Mouse (Mus musculus) layer of hippocampus, adult 18-20 months (tissue): Measurements from ENCODE around the gene Ankrd65. TPM values are rescaled to one million over a fixed set of nuclear protein-coding genes. Genes with fewer than 3 reads are reported as not detected.

Experiments used
- DNase-seq, 2 experiments: peaks; one replicate each; pipeline ENCODE4 v3.0.0; 2022; ENCODE audit warnings: low spot score in 2 of 2
- total RNA-seq, 2 experiments: library from RNA; stranded (reverse); gene quantifications; 2 replicates each; pipeline ENCODE4 v1.2.3; 2021

Ankrd65 gene
- total RNA-seq, 2 experiments from 2014 or later, result not detected

DNA sequence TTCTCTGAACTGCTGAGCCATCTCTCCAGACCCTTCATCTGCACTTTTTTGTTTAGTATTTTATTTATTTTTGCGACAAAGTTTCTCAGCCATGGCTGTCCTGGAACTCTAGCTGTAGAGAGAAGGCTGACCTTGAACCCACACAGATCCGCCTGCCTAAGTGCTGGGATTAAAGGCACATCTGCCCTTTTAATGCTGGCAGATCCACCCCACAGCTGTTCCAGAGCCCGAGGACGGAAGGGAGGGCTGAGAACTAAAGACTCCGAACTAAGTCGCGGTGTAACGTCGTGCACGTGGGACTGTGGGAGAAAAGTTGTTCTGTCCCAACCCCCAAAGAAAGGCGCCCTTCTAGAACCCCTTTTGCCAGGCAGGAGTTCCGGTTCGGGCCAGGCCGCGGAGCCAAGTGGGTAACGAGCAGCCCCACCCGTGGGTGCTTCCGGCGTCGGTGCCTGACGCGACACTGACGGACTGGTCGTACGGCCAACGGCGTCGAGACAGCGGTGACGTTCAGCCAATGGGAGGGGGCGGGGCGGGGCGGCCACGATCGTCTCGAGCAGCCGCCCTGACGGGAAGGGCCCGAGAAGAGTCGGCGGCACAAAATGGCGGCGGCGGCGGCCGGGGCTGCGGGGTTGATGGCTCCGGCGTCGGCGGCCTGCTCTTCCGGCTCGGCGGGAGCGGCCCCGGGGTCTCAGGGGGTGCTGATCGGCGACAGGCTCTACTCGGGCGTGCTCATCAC lies 21.9 kb downstream of the Ankrd65 start, which contains the start of gene Ccnl2:
TSS of gene Ccnl2 (plus strand) at position 561 of the 736 bp plus-strand sequence.
- DNase-seq, result peak; percentile 90 to 96

DNA sequence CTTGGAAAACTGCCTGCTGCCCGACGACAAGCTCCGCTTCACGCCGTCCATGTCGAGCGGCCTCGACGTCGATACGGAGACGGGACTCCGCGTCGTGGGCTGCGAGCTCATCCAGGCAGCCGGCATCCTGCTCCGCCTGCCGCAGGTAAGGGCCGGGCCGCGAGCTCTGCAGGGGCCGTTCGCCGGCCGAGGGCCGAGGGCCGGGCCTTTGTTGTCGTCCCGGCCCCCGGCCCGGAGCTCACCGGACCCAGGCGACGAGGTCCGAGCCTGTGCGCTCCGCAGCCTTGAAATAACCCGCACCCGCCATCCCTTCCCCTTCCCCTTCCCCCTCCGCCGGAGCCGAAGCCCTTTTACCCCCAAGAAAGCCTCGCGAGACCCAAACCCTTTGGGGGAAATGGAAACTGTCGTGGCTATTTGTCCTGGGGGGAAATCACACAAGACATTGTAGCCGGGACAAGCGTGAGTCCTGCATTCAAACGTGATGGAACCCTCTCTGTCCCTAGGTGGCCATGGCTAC lies 22.5 kb downstream of the Ankrd65 start:
- no peak for DNase-seq

DNA sequence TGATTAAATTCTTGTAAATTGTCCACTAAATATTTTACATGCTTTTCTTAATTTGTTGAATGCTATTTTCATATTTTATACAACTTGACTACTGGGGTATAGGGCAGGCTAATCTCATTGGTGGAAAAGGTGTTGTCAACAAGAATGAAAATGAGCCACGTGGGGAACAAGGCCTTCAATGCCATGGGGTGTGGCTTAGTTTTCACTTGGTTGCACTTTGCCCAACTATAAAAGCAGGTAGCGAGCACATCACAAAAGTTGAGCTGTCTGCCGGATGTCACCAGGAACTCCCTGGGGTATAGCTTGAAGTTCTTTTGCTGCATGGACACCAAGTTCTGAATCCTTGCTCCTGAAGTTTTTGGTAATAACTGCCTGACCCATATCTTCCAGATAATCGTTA lies 27.3 kb downstream of the Ankrd65 start:
- no peak for DNase-seq

DNA sequence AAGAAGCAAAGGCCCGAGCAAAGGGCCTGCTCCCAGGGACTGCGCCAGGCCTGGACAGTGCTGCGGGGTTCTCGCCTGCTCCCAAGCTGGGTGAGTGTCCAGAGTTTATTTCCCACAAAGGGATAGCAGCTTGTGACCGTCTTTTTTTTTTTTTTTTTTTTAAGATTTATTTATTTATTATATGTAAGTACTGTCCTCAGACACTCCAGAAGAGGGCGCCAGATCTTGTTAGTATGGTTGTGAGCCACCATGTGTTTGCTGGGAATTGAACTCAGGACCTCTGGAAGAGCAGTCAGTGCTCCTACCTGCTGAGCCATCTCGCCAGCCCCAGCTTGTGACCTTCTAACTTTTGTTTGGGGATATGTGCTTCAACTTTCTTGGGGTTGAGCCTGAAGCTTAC lies 30.8 kb downstream of the Ankrd65 start:
- no peak for DNase-seq

DNA sequence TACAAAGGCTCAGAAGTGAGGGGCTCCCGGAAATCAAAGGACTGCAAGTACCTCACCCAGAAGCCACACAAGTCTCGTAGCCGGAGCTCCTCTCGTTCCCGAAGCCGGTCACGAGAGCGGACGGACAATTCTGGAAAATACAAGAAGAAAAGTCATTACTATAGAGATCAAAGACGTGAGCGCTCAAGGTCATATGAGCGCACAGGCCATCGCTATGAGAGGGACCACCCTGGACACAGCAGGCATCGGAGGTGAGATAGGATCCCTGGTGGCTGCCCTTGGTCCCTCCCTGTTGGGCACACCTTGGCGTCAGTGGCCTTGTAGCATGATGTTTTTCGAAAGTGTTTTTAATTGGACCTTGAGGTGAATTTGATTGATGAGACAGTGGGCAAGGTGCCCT lies 33.2 kb downstream of the Ankrd65 start:
- no peak for DNase-seq

DNA sequence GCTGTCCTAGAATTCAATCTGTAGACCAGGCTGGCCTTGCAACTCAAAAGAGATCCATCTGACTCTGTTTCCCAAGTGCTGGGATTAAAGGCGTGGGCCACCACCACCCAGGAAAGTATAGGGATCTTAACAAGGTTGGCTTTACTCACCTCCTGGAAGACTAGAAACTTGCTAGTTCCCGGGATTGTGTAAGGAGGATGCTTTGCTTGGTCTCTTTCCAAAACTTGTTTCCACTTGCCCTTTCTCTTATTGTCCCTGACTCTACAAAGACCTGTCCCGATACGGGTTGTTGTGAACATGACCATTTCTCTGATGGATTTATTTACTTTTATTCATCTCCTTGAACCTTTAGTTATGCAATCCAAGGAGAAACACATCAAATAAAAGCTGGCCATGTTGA lies 39.6 kb downstream of the Ankrd65 start:
- DNase-seq, result no peak

DNA sequence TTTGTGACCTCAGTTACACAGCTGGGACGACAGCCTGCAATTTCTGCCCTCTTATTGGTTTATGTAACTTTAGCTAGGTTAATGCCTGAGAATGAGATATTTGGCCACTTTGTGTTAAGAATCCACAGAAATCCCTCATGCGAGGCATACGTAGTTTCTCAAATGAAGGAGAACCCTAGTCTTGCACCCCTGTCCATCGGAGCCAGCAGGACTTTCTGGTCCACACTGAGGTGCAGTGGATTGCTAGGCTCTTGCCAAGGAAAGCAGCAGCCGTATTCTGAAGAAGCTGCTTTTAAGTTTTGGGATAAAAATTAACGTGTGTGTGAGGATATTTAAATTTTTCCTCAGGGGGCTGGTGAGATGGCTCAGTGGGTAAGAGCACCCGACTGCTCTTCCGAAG lies 40.4 kb downstream of the Ankrd65 start:
- no peak for DNase-seq

DNA sequence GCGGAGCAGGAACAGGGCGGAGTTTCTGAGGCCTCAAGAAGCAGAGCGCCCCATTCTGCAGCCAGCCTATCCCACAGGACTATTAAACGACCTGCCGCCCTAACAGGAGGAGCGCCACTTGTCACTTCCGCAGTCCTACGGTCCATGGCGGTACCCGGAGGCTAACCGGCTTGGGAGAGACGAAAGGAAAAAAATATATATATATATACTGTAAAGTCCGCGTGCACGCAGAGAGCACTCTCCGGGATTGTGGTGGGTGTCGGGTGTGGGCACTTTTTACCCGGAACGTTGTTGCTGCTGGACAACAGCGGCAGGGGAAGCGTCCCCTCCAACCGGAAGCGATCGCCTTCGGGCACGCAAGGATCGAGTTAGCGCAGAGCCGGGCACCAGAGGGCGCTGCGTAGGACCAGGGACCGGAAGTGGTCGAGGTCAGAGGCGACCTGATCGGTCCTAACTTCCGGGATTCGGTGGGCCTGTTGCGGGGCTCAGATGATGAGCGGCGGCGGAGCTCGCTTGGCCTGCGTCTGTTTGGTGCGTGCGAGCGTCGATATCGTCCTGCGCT lies 41.0 kb downstream of the Ankrd65 start, which contains the start of gene Aurkaip1:
TSS of gene Aurkaip1 (plus strand) at position 68 of the 562 bp plus-strand sequence.
- peak; percentile 93 to 96 for DNase-seq

DNA sequence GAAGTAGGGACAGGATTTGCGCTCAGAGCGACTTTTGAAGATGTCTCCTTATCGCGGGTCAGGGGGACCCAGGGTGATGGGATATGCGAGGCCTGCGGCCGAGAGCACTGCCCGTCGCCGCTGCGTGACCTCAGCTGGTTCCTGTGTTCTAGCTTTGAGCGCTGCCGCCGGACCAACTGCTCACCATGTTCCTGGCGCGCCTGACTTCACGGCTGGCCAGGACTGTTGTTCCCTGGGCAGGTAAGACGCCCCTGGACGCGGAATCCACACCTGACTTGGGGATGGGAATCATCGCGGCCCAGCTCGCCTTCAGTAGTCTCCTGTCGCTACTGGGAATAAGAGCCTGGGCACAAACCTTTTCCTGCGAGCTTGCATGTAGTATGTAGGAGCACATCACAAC lies 41.6 kb downstream of the Ankrd65 start:
- no peak for DNase-seq

DNA sequence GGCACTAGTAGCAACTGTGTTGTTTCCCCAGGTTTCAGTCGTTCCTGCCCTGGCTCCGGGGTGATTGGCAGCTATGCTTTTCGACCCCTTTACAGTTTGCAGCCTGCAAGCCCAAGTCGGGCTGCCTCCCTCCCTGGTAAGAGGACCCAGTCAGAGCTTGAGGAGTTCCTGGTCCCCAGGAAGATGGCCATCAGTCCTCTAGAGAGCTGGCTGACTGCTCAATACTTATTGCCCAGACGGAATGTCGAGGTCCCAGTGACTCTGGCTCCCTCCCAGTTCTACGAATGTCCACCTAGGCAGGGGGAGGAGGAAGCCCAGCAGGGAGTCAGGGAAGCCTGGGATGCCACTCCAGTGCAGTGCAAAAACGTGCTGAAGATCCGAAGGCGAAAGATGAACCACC lies 42.1 kb downstream of the Ankrd65 start:
- no peak for DNase-seq

DNA sequence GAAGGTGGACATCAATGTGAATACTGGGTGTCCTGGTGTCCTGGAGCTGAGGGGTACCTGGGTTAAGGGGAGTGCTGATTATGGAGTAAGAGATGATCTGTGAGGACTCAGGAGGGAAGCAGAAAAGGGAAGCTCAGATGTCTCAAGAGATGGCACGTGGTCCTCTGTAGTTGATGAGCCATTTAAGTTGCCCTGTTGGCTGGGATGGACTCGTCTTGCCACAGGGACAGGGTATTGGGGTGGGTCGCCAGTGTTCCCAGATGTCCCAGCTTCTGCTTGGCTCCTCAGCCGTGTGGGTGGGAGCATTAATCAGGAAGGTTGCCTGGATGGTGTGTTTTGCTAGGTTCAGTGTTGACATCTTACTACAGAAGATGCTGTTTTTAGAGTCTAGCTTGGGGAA lies 43.0 kb downstream of the Ankrd65 start:
- no peak for DNase-seq

DNA sequence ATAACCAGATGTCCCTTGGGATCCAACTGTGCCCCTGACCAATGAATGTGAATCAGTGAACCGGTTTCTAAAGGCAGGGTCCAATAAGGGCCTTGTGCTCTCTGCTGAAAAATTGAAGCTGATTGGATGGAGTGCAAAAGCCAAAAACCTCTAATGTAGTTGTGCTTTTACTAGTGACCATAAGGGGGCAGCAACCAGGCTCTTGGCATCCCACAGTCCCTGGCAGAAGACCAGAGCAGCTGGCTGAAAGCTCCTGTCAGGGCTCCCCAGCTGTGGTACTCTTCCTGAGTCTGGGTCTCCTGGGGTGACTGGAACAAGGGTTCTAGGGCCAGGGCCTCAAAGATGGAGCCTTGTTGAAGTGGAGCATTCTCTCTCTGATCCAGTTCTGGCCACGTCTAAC lies 43.6 kb downstream of the Ankrd65 start:
- DNase-seq, result peak; percentile 59 to 84

DNA sequence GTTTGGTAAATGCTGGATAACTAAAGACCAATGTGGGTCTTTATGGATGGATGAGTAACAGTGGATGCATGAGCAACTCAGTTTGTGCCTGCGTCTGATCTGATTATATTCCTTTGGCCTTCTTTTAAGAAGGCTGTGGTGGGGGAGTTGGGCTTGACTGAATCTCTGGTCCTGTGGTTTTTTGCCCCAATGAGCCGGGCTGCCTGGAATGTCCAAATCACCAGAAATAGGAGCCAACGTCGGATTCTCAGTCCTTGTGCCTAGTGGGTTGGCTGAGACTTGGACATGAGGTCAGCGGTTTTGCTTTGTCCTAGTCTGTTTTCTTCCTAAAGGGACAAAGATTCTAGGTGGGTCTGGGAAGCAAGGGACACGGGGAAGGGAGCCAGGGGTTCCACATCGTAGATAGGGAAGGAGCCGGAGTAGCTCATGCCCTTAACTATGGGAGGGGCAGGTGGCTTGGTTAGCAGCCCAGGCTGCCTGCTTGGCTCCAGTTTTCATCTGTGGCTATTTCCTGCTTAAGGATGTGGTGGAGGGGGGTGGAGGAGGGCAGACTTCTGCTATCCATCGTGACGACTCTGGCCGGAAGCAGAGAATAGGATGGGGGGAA lies 47.3 kb downstream of the Ankrd65 start:
- no peak for DNase-seq

DNA sequence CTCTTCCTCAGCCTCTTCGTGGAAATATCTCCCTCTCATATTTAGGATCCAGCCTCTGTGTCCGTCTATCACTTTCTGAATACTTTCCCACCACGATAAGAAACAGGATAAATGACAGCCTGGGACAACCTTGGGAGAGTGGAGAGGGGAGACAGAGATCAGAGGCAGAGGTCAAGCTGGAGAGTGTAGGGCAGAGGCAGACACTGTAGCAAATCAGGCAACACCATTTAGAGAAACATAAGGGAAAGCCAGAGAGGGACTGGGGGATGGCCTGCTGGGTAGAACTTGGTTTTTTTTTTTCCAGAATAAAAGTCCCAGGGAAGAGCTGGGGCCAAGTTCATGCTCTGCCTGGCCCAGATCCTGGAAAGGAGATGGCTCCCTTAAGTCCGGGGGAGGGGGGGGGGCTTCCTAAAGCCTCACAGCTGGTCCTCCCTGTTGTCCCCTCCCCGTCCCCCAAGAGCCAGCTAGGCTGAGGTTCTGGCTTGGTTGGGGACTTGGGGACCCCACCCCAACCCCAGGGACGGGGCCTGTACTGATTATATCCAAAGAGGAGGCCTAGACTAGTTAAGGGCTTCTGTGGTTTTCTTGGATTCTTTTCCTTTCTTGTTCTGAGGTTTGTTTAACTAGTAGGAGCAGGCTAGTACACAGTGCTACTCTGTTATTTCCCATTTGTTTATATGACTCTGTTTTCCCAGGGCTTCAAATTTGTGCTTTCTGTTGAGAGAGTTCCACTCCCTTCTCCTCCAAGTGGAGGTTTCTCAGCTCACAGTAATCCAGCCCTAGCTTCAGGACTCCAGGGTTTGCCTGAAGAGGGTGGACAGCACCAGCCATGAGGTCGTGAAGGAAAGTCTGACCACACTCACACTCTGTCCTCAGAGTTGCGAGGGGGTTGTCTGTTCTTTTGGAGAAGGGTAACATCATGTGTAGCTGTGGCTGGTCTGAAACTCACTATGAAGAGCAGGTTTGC lies 48.2 kb downstream of the Ankrd65 start:
- DNase-seq, result no peak

DNA sequence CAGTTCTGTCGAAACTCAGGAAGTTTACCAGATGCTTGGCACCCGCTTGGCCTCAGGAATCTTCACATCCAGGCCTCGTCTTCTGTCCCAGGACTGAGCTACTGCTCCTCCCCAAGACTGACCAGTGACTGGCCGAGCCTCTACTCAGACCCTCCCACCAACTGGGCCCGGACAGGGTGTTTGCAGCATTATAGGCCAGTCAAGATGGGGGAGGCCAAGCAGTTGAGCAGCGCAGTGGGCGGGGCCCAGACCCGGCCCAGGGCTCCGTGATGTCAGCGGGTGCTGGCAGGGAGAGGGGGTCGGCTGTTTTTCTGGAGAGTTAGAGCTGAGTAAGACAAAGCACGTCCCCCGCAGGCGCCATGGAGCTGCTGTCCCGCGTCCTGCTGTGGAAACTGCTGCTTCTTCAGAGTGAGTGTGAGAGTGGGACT lies 49.3 kb downstream of the Ankrd65 start, which contains the start of gene Mxra8:
TSS of gene Mxra8 (plus strand) at position 198 of the 428 bp plus-strand sequence.
- DNase-seq, result no peak

DNA sequence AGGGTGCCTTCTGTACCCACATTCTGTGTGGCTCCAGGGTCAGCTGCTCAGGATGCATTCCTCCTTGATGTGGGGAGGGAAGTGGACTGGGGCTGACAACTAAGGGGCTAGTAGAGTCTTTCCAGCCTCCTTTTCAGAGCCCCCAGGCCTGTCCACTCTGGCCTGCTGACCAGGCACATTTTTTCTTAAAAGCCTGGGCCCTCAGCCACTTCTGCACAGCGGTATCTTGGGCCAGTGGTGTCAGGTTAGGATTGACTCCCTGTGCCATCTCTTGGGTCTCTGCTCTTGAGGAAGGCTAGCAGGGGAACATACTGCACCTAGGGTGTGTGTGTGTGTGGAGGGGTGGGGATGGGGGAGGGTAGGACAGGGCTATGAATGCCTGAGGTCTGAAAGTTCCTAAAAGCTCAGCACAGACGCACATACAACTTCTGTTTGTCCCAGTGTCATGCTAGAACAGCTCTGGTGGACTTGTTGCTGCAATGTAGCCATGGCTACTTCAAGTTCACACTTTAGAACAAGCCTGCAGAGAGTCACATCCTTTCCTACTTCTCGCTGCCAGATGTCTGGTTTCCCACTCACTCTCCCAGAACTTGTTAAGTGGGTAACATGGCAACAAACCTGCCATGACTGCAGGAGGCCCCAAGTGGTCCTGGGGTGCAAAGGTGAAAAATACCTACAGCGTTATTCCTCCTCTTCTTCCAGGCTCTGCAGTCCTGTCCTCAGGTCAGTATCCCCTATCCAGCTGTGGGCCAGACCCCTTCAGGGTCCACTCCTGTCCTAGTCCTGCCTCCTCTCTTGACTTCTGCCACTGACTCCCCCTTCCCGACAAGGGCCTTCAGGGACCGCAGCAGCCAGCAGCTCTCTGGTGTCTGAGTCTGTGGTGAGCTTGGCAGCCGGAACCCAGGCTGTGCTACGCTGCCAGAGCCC lies 50.1 kb downstream of the Ankrd65 start:
- no peak for DNase-seq

DNA sequence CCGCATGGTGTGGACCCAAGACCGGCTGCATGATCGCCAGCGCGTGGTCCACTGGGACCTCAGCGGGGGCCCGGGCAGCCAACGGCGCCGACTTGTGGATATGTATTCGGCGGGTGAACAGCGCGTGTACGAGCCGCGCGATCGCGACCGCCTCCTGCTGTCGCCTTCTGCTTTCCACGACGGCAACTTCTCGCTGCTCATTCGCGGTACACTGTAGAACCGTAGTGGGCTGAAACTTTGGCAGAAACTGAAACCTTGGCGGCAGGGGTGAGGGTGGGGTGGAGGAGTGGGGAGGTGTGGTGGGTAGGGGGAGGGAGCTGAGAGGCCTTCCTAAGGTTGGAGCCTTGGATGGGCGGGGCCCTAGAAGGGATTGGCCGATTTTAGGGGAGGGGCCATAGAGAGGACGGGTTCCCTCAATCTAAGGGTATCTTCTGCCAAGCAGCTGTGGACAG lies 50.8 kb downstream of the Ankrd65 start:
- no peak for DNase-seq

DNA sequence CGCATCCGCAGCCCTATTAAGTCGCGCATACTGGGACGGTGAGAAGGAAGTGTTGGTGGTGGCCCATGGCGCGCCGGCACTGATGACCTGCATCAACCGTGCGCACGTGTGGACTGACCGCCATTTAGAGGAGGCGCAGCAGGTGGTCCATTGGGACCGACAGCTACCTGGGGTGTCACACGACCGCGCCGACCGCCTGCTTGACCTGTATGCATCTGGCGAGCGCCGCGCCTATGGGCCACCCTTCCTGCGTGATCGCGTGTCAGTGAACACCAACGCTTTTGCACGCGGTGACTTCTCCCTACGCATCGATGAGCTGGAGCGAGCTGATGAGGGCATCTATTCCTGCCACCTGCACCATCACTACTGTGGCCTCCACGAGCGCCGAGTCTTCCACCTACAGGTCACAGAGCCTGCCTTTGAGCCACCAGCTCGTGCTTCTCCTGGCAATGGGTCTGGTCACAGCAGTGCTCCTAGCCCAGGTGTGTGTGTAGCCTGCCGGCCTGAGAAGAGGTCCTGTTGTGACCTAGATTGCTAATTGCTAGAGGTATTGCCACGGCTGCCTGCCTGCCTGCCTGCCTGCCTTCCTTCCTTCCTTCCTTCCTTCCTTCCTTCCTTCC lies 51.5 kb downstream of the Ankrd65 start:
- DNase-seq, result no peak

DNA sequence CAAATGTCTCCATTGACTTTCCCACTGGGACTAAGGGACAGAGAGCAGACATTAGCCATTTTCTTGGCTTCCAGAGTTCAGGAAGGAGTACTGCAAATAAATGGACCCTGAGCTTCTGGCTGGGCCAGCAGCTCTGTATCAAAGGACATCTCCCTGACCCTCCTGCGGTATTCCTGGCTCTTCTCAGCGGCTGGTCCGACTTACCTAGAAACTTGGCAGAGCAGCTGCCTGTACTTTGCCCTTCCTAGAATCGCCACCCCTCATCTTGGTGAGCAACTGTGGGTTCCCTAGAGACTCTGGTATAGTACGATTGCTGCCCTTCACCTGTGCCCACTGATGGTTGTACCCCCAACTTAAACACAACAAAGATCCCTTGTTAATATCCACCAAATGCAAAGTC lies 53.0 kb downstream of the Ankrd65 start:
- no peak for DNase-seq
